Mouse (Mus musculus): ENCODE data around the gene Pou2f2. TPM values are rescaled to one million over a fixed set of nuclear protein-coding genes. Genes with fewer than 3 reads are reported as not detected.

The Pou2f2 gene
- polyA plus RNA-seq, 1 experiment = 16.8 TPM

GRCm38 (mm10) chr7:25218705-25219415, 39.3 kb upstream of the Pou2f2 start:
- H3K27ac ChIP-seq (ENCODE audit: control insufficient read depth, insufficient read depth, low read depth, low read length, poor library complexity) = peak overlapping the region; percentile 86
- peak overlapping the region; percentile 96 for H3K4me3 ChIP-seq (replicated peaks; ENCODE audit: control insufficient read depth, low read depth, low read length)
- peaks cover 9% of the 10 kb centered on the region for H3K4me1 ChIP-seq (ENCODE audit: control insufficient read depth, insufficient read depth, low read length)
- WGBS = 1% methylated on average over 53 of the region's 53 CpGs
- no peak for TF ChIP-seq CTCF (IDR thresholded peaks at IDR 0.05; ENCODE audit: control insufficient read depth, insufficient read depth, low read length)
- no peak; the same call in 1 of the 2 replicates for TF ChIP-seq POLR2A (IDR thresholded peaks at IDR 0.05; ENCODE audit: borderline replicate concordance, control insufficient read depth, low read depth, low read length)

GRCm38 (mm10) chr7:25217653-25218395, 38.3 kb upstream of the Pou2f2 start:
- H3K27ac ChIP-seq (ENCODE audit: control insufficient read depth, insufficient read depth, low read depth, low read length, poor library complexity) = peak overlapping the region; percentile 73
- TF ChIP-seq CTCF (IDR thresholded peaks at IDR 0.05; ENCODE audit: control insufficient read depth, insufficient read depth, low read length) (0 out of 2 replicates have a peak, but pooled peaks have one; percentile 7), POLR2A (IDR thresholded peaks at IDR 0.05; ENCODE audit: borderline replicate concordance, control insufficient read depth, low read depth, low read length) (no peak)
- WGBS = 20% methylated on average over 12 of the region's 12 CpGs
- H3K4me3 ChIP-seq (replicated peaks; ENCODE audit: control insufficient read depth, low read depth, low read length) = peak overlapping the region; percentile 96
- peaks cover 9% of the 10 kb centered on the region for H3K4me1 ChIP-seq (ENCODE audit: control insufficient read depth, insufficient read depth, low read length)

GRCm38 (mm10) chr7:25214172-25214571, 34.6 kb upstream of the Pou2f2 start:
- Histone ChIP-seq H3K27ac (ENCODE audit: control insufficient read depth, insufficient read depth, low read depth, low read length, poor library complexity) (no peak overlapping the region), H3K4me1 (ENCODE audit: control insufficient read depth, insufficient read depth, low read length) (peaks cover 14% of the 10 kb centered on the region), H3K4me3 (replicated peaks; ENCODE audit: control insufficient read depth, low read depth, low read length) (no peak overlapping the region)
- TF ChIP-seq POLR2A (IDR thresholded peaks at IDR 0.05; ENCODE audit: borderline replicate concordance, control insufficient read depth, low read depth, low read length) = no peak
- TF ChIP-seq CTCF (IDR thresholded peaks at IDR 0.05; ENCODE audit: control insufficient read depth, insufficient read depth, low read length) = no peak
- 90% methylated on average over 2 of the region's 2 CpGs for WGBS

GRCm38 (mm10) chr7:25213099-25213498, 33.6 kb upstream of the Pou2f2 start:
- WGBS = 3% methylated on average over 3 of the region's 3 CpGs
- no peak for TF ChIP-seq POLR2A (IDR thresholded peaks at IDR 0.05; ENCODE audit: borderline replicate concordance, control insufficient read depth, low read depth, low read length)
- TF ChIP-seq CTCF (IDR thresholded peaks at IDR 0.05; ENCODE audit: control insufficient read depth, insufficient read depth, low read length) = no peak
- H3K27ac ChIP-seq (ENCODE audit: control insufficient read depth, insufficient read depth, low read depth, low read length, poor library complexity) = peak overlapping the region; percentile 76; the same call in 1 of the 2 replicates
- no peak overlapping the region for H3K4me3 ChIP-seq (replicated peaks; ENCODE audit: control insufficient read depth, low read depth, low read length)
- H3K4me1 ChIP-seq (ENCODE audit: control insufficient read depth, insufficient read depth, low read length) = peaks cover 14% of the 10 kb centered on the region

GRCm38 (mm10) chr7:25210482-25210881, 31.0 kb upstream of the Pou2f2 start:
- H3K4me1 ChIP-seq (ENCODE audit: control insufficient read depth, insufficient read depth, low read length) = peaks cover 16% of the 10 kb centered on the region
- 82% methylated on average over 4 of the region's 4 CpGs for WGBS
- H3K4me3 ChIP-seq (replicated peaks; ENCODE audit: control insufficient read depth, low read depth, low read length) = no peak overlapping the region
- TF ChIP-seq CTCF (IDR thresholded peaks at IDR 0.05; ENCODE audit: control insufficient read depth, insufficient read depth, low read length) (no peak), POLR2A (IDR thresholded peaks at IDR 0.05; ENCODE audit: borderline replicate concordance, control insufficient read depth, low read depth, low read length) (no peak)
- no peak overlapping the region for H3K27ac ChIP-seq (ENCODE audit: control insufficient read depth, insufficient read depth, low read depth, low read length, poor library complexity)

DNA sequence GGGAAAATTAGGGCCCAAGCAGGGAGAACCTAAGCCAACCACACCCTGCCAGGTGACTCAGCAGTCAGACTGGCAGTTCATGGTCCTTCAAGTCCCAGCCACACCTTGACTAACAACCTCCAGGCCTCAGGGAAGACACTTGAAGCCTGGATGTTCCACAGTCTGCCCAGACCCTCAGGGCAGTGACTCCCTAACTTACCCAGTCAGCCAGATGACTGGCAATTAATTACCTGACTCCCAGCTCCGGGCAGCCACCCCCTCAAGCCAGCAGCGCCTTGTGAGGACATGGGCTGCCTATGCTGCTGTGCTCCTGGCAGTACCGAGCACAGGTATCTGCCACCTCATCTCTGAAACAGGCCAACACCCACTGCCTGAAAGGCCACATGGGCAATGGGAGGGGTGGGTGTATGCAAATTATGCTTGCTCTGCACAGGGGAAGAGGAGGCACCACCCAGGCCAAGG, 29.7 kb upstream of the Pou2f2 start:
- WGBS = 64% methylated on average over 3 of the region's 3 CpGs
- TF ChIP-seq POLR2A (IDR thresholded peaks at IDR 0.05; ENCODE audit: borderline replicate concordance, control insufficient read depth, low read depth, low read length) (no peak), CTCF (IDR thresholded peaks at IDR 0.05; ENCODE audit: control insufficient read depth, insufficient read depth, low read length) (no peak)
- H3K27ac ChIP-seq (ENCODE audit: control insufficient read depth, insufficient read depth, low read depth, low read length, poor library complexity) = peak overlapping the region; percentile 42
- H3K4me3 ChIP-seq (replicated peaks; ENCODE audit: control insufficient read depth, low read depth, low read length) = peak overlapping the region; percentile 23
- peaks cover 12% of the 10 kb centered on the region for H3K4me1 ChIP-seq (ENCODE audit: control insufficient read depth, insufficient read depth, low read length)

DNA sequence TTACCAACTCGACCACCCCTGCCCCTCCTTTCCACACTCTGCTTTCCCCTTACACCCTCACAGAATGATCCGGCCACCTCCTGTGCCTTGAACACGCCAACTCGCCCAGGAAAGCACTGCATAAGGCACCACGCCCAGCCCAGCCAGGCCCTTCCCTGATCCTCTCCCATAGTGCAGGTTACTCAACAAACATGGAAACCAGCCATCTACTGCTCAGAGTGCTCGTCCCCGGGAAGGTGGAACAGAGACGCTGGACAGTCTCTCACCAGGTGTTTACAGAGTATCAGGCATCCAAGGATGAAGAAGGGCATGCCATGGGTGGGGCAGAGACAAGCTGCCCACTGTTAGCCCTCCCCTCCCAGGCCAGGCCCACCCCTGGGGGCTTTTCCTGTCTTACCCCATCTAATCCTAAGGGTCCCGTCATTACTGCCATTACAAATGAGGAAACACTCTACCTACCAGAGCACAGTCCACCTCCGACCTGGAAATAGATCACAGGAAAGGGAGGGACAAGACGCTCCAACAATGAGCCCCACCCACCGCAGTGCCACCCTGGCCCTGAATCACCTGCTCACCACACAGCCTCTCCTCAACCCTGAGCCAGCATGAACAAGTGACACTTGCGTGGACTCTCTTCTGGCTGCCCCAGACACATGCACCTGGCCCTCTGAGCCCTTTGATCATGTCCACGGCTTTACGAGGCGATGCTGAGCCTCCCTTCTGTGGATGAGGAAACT, 26.7 kb upstream of the Pou2f2 start:
- peak overlapping the region; percentile 49 for H3K4me3 ChIP-seq (replicated peaks; ENCODE audit: control insufficient read depth, low read depth, low read length)
- TF ChIP-seq POLR2A (IDR thresholded peaks at IDR 0.05; ENCODE audit: borderline replicate concordance, control insufficient read depth, low read depth, low read length) = no peak
- 0 out of 2 replicates have a peak, but pooled peaks have one; percentile 1 for TF ChIP-seq CTCF (IDR thresholded peaks at IDR 0.05; ENCODE audit: control insufficient read depth, insufficient read depth, low read length)
- peak overlapping the region; percentile 97 for H3K27ac ChIP-seq (ENCODE audit: control insufficient read depth, insufficient read depth, low read depth, low read length, poor library complexity)
- peaks cover 8% of the 10 kb centered on the region for H3K4me1 ChIP-seq (ENCODE audit: control insufficient read depth, insufficient read depth, low read length)
- WGBS = 56% methylated on average over 16 of the region's 16 CpGs
